Mouse (Mus musculus) adrenal gland, postnatal 25 days (tissue): Measurements from ENCODE around the gene Hadhb. TPM values are rescaled to one million over a fixed set of nuclear protein-coding genes. Genes with fewer than 3 reads are reported as not detected.

ENCODE experiments used
- microRNA-seq, 2 experiments: library from miRNA; unstranded; fragments of <30 nt; microRNA quantifications; one replicate each; pipeline ENCODE4 v1.2.0; 2021
- total RNA-seq: library from RNA; stranded (reverse); gene quantifications from 2 replicates; pipeline ENCODE4 v1.2.3, GENCODE M21; 2021

The Hadhb gene
- total RNA-seq, 1 experiment from 2014 or later, result 681 TPM

Small RNA genes lying within 50 kb of the gene (microRNA-seq; reads per million reads assigned to microRNA genes)
- 2.5 to 2.7 reads per million in 2 experiments for gene Mir1960

Other genes with a start within 250 kb of the Hadhb start
- gene Il6, start 142.1 kb upstream of the Hadhb start, total RNA-seq, result not detected in 2 replicates
- 26.6 and 33.0 TPM in 2 replicates for gene Tyms, start 81.6 kb upstream of the Hadhb start, total RNA-seq
- gene Garem2, start 50.1 kb upstream of the Hadhb start, total RNA-seq, result 0.09 TPM in 1 of 2 replicates, not detected in the other
- not detected in 2 replicates for gene 3110082J24Rik, start 49.2 kb upstream of the Hadhb start, total RNA-seq
- gene Hadha, start 86 bp upstream of the Hadhb start, total RNA-seq, result 473 and 483 TPM in 2 replicates
- not detected in 2 replicates for gene Adgrf3, start 50.5 kb downstream of the Hadhb start, total RNA-seq
- gene Selenoi, start 77.3 kb downstream of the Hadhb start, total RNA-seq, result 22.6 and 22.7 TPM in 2 replicates
- 0.82 TPM in 1 of 2 replicates, not detected in the other for gene Drc1, start 126.1 kb downstream of the Hadhb start, total RNA-seq